Mouse (Mus musculus) liver, postnatal 0 days (tissue): ENCODE measurements around the gene Rngtt.

Experiments
- CTCF ChIP-seq: sonication (generic); IDR thresholded peaks from 2 replicates; pipeline ENCODE4 v1.5.1; 2016; ENCODE audit warnings: antibody characterized with exemption, low read depth
- EP300 ChIP-seq: IDR thresholded peaks from 2 replicates; pipeline ENCODE4 v1.6.1; 2016; ENCODE audit warnings: antibody characterized with exemption, low read depth, mild to moderate bottlenecking

- TF ChIP-seq CTCF, result no peak
- TF ChIP-seq EP300, result peak; percentile 87
Measured at GRCm38 (mm10) chr4:33470671-33471302, 160.7 kb downstream of the Rngtt start.
